Mouse (Mus musculus) gastrocnemius, postnatal 25 days (tissue): ENCODE results near the gene Pkd1. TPM values are rescaled to one million over a fixed set of nuclear protein-coding genes. Genes with fewer than 3 reads are reported as not detected.

Source experiments
- DNase-seq: peaks from one replicate; pipeline ENCODE4 v3.0.0; 2022
- long read RNA-seq, 2 experiments: library from polyadenylated mRNA; stranded (forward); transcript quantifications; one replicate each; pipeline ENCODE4 v2.0.0; 2021
- total RNA-seq, 2 experiments: library from RNA; stranded (reverse); gene quantifications; 1 replicate in 1 of 2; 2 replicates in 1 of 2; pipeline ENCODE4 v1.2.3; 2021

The Pkd1 gene
- 10 to 100 TPM; 20.2 to 21.1 TPM for total RNA-seq
- long read RNA-seq, experiment 1, partial matches to known transcripts, result 4 of 16 reads
- long read RNA-seq, experiment 1, other reads (novel, unspliced or antisense), result 12 of 16 reads
- long read RNA-seq, experiment 2, partial matches to known transcripts, result 1 of 20 reads
- long read RNA-seq, experiment 2, other reads (novel, unspliced or antisense), result 17 of 20 reads

GRCm38 (mm10) chr17:24549618-24550415 lies at the start of gene Pkd1:
TSS of gene Pkd1 (plus strand) at chr17:24549834.
- peak; percentile 100 for DNase-seq

DNA sequence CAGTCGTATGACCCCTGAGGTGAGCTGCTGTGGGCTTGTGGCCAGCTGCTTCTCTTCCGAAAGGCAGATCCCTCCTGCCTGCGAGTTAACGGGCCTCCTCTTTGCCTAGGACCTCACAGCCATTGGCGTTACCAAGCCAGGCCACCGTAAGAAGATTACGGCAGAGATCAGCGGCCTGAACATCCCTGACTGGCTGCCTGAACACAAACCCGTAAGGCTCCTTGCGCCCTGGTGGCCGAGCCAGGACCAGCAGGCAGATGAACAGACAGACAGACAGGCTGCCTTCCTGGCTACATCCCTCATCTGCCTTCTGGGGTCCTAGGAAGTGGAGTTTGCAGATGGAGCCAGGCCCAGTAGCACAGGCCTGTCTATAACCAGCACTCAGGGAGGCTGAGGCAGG lies 47.4 kb upstream of the Pkd1 start:
- no peak for DNase-seq

DNA sequence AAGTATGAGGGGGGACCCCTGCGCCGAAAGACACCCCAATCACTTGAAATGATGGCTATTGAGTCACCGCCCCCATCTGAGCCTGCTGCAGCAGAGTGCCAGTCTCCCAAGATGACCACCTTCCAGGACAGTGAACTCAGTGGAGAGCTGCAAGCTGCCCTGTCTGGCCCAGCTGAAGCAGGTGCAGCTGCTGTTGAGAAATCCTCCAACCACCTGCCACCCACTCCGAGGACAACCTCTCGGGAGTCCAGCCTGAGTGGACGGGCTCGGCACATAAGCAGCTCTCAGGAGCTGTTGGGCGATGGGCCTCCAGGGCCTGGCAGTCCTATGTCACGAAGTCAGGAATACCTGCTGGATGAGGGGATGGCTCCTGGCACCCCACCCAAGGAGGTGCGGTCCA lies 45.5 kb upstream of the Pkd1 start:
- no peak for DNase-seq

GRCm38 (mm10) chr17:24505286-24505955 lies 44.2 kb upstream of the Pkd1 start:
- DNase-seq, result no peak

DNA sequence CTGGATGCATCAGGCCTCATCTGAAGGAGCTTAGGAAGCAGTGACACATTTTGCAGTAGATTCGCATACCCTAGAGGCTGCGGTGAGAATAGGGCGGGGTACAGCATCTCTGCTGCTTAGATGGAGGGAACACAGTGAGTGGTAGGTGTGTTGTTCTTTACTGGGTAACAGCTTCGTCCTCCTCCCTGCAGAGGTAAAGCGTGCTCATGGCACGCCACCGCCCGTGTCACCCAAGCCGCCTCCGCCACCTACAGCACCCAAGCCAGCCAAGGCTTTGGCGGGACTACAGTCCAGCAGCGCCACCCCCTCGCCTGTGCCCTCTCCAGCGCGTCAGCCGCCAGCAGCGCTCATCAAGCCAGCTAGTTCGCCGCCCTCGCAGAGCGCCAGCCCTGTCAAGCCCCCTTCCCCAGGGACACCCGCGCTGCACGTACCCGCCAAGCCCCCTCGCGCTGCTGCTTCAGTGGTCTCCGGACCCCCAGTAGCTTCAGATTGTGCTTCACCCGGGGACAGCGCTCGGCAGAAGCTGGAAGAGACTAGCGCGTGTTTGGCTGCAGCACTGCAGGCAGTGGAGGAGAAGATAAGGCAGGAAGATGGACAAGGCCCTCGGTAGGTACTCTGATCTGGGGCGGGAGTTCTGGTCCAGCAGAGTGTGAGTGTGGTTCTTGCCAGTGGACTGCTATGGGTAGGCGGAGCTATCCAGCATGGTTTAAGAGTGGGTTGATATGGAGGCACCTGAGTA lies 43.1 kb upstream of the Pkd1 start:
- DNase-seq, result peak; percentile 41

- no peak for DNase-seq
These were observed 42.4 kb upstream of the Pkd1 start for GRCm38 (mm10) chr17:24507129-24507664.

DNA sequence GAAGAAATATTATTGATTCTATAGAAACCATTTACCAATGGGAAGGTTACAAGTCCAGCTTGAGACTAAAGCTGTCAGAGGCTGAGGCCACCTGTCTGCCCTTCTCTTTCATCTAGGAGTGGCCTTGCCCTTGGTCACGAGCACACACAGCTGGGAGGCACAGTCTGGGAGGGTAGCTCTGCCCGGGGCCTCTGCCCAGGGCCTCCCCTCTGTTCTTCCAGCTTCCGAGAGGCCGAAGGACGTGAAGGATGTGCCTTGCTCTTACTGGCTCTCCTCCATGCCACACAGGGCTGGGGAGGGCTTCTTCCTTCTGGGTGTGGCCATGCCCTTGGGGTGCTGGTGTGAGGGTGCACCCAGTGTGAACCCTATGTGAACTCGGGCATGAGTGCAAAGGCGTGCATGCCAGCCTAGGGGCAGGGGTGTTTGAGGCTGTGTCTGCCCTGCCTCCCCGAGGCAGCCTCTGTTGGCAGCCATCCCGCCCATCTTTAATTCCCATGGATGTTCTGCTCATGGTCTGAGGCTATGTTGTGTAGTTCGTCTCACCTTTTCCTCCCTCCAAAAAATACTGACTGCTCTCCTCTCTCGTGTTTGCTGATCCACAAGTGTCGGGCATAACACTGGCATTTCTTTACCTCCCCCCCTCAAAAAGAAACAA lies 41.7 kb upstream of the Pkd1 start:
- DNase-seq, result no peak

DNA sequence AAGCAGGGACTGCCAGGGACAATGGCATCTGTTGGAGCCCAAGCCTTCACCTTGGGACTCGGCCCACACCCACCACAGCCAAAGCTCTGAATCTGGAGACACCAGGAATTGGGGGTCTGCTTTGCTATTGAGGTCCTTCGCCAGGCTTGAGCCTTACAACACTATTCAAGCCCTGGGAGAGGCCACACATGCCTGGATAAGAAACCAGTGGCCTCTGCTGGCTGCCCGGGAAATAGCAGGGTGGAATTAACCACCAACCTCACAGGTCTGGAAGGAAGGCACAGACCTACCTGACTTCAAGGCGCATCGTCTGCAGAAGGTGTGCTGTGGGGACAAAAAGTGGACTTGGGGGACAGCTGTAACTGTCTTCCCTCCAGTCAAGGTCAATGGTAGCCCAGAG lies 36.0 kb upstream of the Pkd1 start:
- DNase-seq, result no peak

- DNase-seq, result no peak
These were observed 35.1 kb upstream of the Pkd1 start for GRCm38 (mm10) chr17:24514270-24515257.

DNA sequence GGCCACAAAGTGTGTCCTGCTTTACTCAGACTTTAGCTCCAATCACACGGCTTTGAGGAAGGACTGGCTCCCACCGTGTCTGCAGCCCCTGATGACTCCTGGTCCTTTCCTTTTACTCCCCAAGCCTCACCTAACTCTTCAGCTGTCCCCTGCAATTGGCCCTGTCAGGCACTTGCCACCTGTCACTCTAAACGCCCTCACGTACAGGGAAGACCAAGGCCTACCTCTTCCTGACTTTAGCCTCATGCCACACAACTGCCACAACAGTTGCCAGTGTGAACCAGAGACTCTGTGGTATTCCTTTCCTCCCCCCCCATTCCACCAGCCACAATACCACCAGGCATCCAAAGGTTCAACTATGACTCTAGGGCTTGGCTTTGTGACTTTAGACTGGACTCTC lies 29.2 kb upstream of the Pkd1 start:
- no peak for DNase-seq

- DNase-seq, result no peak
These were observed 24.9 kb upstream of the Pkd1 start for GRCm38 (mm10) chr17:24524734-24525133.

GRCm38 (mm10) chr17:24527315-24527714 lies 22.3 kb upstream of the Pkd1 start:
- DNase-seq, result no peak

DNA sequence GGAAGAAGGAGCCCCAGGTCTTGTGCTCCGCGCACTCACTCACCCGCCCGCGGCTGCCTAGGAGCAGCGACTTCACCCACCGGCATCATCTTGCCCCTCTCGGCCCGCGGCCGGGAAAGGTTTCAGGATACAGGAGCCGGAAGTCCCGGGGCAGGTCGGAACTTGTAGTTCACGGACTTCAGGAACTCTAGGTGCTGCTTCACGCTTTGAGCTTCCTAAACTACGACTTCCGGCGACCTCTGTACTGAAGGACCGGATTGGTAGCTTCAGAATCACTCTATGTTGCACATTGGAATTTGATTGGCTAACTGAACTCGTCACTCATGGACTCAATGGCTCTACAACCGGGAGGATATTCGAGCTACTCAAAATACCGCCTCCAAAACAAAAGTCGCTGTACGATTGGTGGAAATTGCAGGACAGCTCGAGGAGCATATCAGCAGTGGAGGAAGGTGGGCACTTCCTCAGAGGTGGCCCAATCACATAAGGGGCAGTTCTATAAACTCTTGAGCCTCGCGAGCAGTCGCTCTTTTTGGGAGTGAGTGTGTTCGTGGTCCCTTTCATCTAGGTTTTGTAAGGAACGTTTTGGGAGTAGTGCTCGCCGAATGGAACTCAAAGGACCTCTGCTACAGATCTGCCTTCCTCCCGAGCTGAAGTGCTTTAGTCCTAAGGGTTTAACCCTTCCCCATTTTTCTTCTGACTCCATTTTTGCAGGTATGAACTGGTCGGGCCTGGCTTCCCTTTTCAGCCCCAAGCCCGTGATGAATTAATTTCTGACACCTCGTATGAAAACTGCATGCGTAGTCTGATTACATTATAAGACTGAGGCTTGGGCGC lies 21.7 kb upstream of the Pkd1 start, which contains the start of gene Traf7:
Traf7 (minus strand) TSS at position 216 of the 837 bp plus-strand sequence.
- peak; percentile 96 for DNase-seq

DNA sequence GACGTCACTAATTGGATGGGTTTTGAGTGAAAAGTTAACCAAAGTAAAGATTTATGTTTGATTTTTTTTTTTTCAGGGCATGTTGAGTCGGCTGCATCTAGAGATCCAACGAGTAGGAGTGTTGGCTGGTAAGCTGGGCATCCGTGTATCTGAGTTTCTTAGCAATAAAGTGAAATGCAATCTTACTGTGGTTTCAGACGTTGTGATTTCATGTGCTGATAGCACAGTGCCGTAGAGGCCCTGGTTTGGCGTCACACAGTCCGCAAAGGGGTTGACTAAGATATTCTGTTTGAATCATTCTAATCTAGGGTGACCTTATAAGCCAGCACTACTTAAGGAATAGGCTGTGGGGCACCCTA lies 21.1 kb upstream of the Pkd1 start:
- DNase-seq, result no peak

DNA sequence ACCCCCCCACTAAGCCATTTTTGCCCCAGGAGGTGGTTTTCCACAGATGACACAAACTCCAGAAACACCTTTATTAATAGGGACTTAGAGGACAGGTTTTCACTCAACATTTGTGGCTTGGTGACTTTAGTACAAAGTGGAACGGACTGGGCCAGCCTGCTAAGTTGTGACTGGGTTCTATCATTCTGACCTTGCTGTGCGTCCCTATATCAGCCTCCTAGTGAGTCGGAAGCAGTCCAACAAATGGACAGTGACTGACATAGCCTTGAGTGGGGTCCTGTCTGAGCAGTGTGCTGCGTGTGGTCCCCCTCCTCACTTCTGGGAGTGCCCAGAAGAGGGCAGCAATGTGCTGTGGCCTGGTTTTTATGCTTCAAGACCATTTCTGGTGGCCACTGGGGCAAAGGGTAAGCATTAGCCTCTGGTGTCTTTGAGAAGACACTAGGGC lies 20.6 kb upstream of the Pkd1 start:
- no peak for DNase-seq

GRCm38 (mm10) chr17:24529883-24530282 lies 19.8 kb upstream of the Pkd1 start:
- DNase-seq, result no peak

DNA sequence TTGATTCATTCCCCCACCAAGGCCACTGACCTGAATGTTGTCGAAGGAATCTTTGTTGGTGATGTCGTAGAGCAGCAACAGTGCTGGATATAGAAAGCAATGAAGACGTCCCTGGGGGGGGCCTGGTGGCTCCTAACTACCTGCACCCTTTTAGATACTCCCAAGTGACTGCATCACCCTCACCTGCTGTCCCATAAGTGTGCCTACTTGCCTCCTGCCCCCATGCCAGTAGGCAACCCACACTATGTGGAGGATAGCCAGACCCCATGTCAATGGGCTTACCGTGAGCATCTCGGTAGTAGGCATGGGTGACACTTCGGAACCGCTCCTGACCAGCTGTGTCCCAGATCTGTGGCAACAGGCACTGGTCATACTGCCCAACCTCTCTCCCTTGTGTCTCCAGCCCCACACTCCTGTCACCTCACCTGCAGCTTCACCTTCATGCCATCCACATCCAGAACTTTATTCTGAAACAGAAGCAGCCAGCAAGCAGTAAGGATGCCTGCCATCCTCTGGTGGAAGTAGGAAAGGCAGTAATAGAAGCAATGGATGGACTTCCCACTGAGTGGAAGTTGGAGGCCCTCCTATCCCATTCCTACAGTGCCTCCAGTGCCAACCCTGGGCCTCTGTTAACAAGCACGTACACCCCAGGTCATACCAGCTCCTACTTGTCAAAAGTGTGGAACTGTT lies 19.1 kb upstream of the Pkd1 start:
- DNase-seq, result no peak

DNA sequence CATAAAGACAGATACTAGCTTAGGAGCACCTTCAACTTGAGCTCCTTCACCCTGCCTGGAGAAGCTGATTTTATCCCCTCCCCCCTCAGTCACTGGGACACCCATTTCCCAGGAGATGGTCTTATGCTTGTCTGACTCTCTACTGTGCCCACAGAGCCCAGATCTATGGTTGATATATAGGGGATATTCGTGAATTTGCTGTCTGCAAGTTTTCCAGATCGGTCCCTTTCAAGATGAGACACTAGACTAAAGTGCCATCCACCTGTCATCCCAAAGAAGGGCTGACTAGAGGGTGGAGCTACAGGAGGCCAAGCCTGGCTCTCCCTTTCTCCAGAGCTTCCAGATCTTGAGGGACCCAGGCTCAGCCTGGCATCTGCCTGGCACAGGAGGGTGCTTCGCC lies 18.6 kb upstream of the Pkd1 start:
- DNase-seq, result no peak

GRCm38 (mm10) chr17:24532045-24532444 lies 17.6 kb upstream of the Pkd1 start:
- no peak for DNase-seq
